Mouse (Mus musculus): ENCODE results near the gene Retreg1. TPM values are rescaled to one million over a fixed set of nuclear protein-coding genes. Genes with fewer than 3 reads are reported as not detected.

The Retreg1 gene
- total and polyA plus RNA-seq, 2 experiments from 2014 or later = 19.1 to 38.1 TPM

- TF ChIP-seq CTCF (IDR thresholded peaks at IDR 0.05; ENCODE audit: low read depth) = no peak
- H3K27me3 ChIP-seq (ENCODE audit: insufficient read depth, low read length) = no peaks in the 10 kb centered on the region
- ATAC-seq (no peak), DNase-seq (no peak)
- H3K4me3 ChIP-seq (ENCODE audit: low read depth, low read length) = no peak overlapping the region
- no peak overlapping the region for H3K9ac ChIP-seq
- H3K9me3 ChIP-seq (ENCODE audit: low read length) = no peaks in the 10 kb centered on the region
- no peaks in the 10 kb centered on the region; the same call in 1 of the 2 replicates for H3K4me1 ChIP-seq (ENCODE audit: insufficient read depth)
- 85% methylated on average over 5 of the region's 5 CpGs for WGBS
- H3K4me2 ChIP-seq (ENCODE audit: low read depth) = no peak overlapping the region
- H3K27ac ChIP-seq (ENCODE audit: low read depth, low read length) = no peak overlapping the region
- no peaks in the 10 kb centered on the region for H3K36me3 ChIP-seq (ENCODE audit: insufficient read depth)
Measured at GRCm38 (mm10) chr15:25930657-25931056, 87.7 kb downstream of the Retreg1 start.

GRCm38 (mm10) chr15:25932497-25932896 lies 89.5 kb downstream of the Retreg1 start:
- no peak overlapping the region for H3K9ac ChIP-seq
- no peak overlapping the region for H3K4me3 ChIP-seq (ENCODE audit: low read depth, low read length)
- ATAC-seq = no peak
- no peak overlapping the region for H3K4me2 ChIP-seq (ENCODE audit: low read depth)
- H3K36me3 ChIP-seq (ENCODE audit: insufficient read depth) = no peaks in the 10 kb centered on the region
- H3K9me3 ChIP-seq (ENCODE audit: low read length) = no peaks in the 10 kb centered on the region
- 85% methylated on average over 9 of the region's 9 CpGs for WGBS
- no peaks in the 10 kb centered on the region; the same call in 1 of the 2 replicates for H3K4me1 ChIP-seq (ENCODE audit: insufficient read depth)
- H3K27me3 ChIP-seq (ENCODE audit: insufficient read depth, low read length) = no peaks in the 10 kb centered on the region
- DNase-seq = no peak
- no peak for TF ChIP-seq CTCF (IDR thresholded peaks at IDR 0.05; ENCODE audit: low read depth)
- no peak overlapping the region for H3K27ac ChIP-seq (ENCODE audit: low read depth, low read length)

GRCm38 (mm10) chr15:25932937-25933684 lies 90.1 kb downstream of the Retreg1 start:
- H3K4me1 ChIP-seq (ENCODE audit: insufficient read depth) = no peaks in the 10 kb centered on the region; the same call in 1 of the 2 replicates

GRCm38 (mm10) chr15:25933685-25934108 lies 90.7 kb downstream of the Retreg1 start:
- no peaks in the 10 kb centered on the region for H3K36me3 ChIP-seq (ENCODE audit: insufficient read depth)
- no peak overlapping the region for H3K27ac ChIP-seq (ENCODE audit: low read depth, low read length)
- H3K9me3 ChIP-seq (ENCODE audit: low read length) = no peaks in the 10 kb centered on the region
- 74% methylated on average over 7 of the region's 7 CpGs for WGBS
- no peak overlapping the region for H3K4me2 ChIP-seq (ENCODE audit: low read depth)
- no peak for DNase-seq
- no peak overlapping the region for H3K9ac ChIP-seq
- no peak overlapping the region for H3K4me3 ChIP-seq (ENCODE audit: low read depth, low read length)
- no peak for ATAC-seq
- H3K4me1 ChIP-seq (ENCODE audit: insufficient read depth) = no peaks in the 10 kb centered on the region; the same call in 1 of the 2 replicates
- no peak for TF ChIP-seq CTCF (IDR thresholded peaks at IDR 0.05; ENCODE audit: low read depth)
- no peaks in the 10 kb centered on the region for H3K27me3 ChIP-seq (ENCODE audit: insufficient read depth, low read length)

More at GRCm38 (mm10) chr15:25932937-25933684, 90.1 kb downstream of the Retreg1 start:
- Histone ChIP-seq H3K36me3 (ENCODE audit: insufficient read depth) (no peaks in the 10 kb centered on the region), H3K27me3 (ENCODE audit: insufficient read depth, low read length) (no peaks in the 10 kb centered on the region), H3K9me3 (ENCODE audit: low read length) (no peaks in the 10 kb centered on the region), H3K27ac (ENCODE audit: low read depth, low read length) (no peak overlapping the region), H3K9ac (no peak overlapping the region), H3K4me2 (ENCODE audit: low read depth) (no peak overlapping the region), H3K4me3 (ENCODE audit: low read depth, low read length) (no peak overlapping the region)
- peak; percentile 47 for ATAC-seq
- TF ChIP-seq CTCF (IDR thresholded peaks at IDR 0.05; ENCODE audit: low read depth) = no peak
- WGBS = 57% methylated on average over 16 of the region's 16 CpGs
- no peak for DNase-seq

GRCm38 (mm10) chr15:25934411-25934810 lies 91.4 kb downstream of the Retreg1 start:
- Histone ChIP-seq H3K9ac (no peak overlapping the region), H3K27ac (ENCODE audit: low read depth, low read length) (no peak overlapping the region), H3K9me3 (ENCODE audit: low read length) (no peaks in the 10 kb centered on the region), H3K4me3 (ENCODE audit: low read depth, low read length) (no peak overlapping the region), H3K4me1 (ENCODE audit: insufficient read depth) (no peaks in the 10 kb centered on the region; the same call in 1 of the 2 replicates), H3K4me2 (ENCODE audit: low read depth) (no peak overlapping the region), H3K36me3 (ENCODE audit: insufficient read depth) (no peaks in the 10 kb centered on the region), H3K27me3 (ENCODE audit: insufficient read depth, low read length) (no peaks in the 10 kb centered on the region)
- WGBS = 84% methylated on average over 7 of the region's 7 CpGs
- no peak for TF ChIP-seq CTCF (IDR thresholded peaks at IDR 0.05; ENCODE audit: low read depth)
- ATAC-seq = no peak
- no peak for DNase-seq

- no peaks in the 10 kb centered on the region for H3K27me3 ChIP-seq (ENCODE audit: insufficient read depth, low read length)
- ATAC-seq (no peak), DNase-seq (no peak)
- H3K27ac ChIP-seq (ENCODE audit: low read depth, low read length) = no peak overlapping the region
- no peak for TF ChIP-seq CTCF (IDR thresholded peaks at IDR 0.05; ENCODE audit: low read depth)
- no peaks in the 10 kb centered on the region for H3K9me3 ChIP-seq (ENCODE audit: low read length)
- 88% methylated on average over 7 of the region's 7 CpGs for WGBS
- H3K4me3 ChIP-seq (ENCODE audit: low read depth, low read length) = no peak overlapping the region
- no peaks in the 10 kb centered on the region for H3K4me1 ChIP-seq (ENCODE audit: insufficient read depth)
- H3K9ac ChIP-seq = no peak overlapping the region
- no peak overlapping the region for H3K4me2 ChIP-seq (ENCODE audit: low read depth)
- H3K36me3 ChIP-seq (ENCODE audit: insufficient read depth) = no peaks in the 10 kb centered on the region
Measured at GRCm38 (mm10) chr15:25938496-25938895, 95.5 kb downstream of the Retreg1 start.

Data from forebrain, postnatal 0 days (tissue).